Mouse (Mus musculus) stomach, embryonic 16.5 days (tissue): ENCODE data around the gene Atp2b1. TPM values are rescaled to one million over a fixed set of nuclear protein-coding genes. Genes with fewer than 3 reads are reported as not detected.

Source experiments
- ATAC-seq: fragments of 200-750 bp; cut with Nextera tagmentation; 2 replicates; pipeline ENCODE4 v1.8.0; 2017; ENCODE audit warnings: moderate number of reproducible peaks, moderate TSS enrichment; ENCODE audit not compliant: insufficient read depth, low FRiP score
- H3K27ac ChIP-seq: fragments of 300-500 bp; sonication (generic); 2 replicates; pipeline ENCODE4 v1.5.1; 2014; ENCODE audit warnings: low read length
- H3K27me3 ChIP-seq: fragments of 300-500 bp; sonication (generic); 2 replicates; pipeline ENCODE4 v1.6.1; 2014; ENCODE audit warnings: low read length, control low read depth, mixed read lengths; ENCODE audit not compliant: control insufficient read depth, insufficient read depth
- H3K36me3 ChIP-seq: fragments of 300-500 bp; sonication (generic); 2 replicates; pipeline ENCODE4 v1.6.1; 2014; ENCODE audit warnings: low read length; ENCODE audit not compliant: control insufficient read depth, insufficient read depth
- H3K4me1 ChIP-seq: fragments of 300-500 bp; sonication (generic); 2 replicates; pipeline ENCODE4 v1.6.1; 2014; ENCODE audit warnings: low read length, control low read depth, mixed read lengths; ENCODE audit not compliant: control insufficient read depth, insufficient read depth
- H3K4me2 ChIP-seq: fragments of 300-500 bp; sonication (generic); 2 replicates; pipeline ENCODE4 v1.6.1; 2014; ENCODE audit warnings: low read depth, low read length, mixed read lengths
- H3K4me3 ChIP-seq: fragments of 300-500 bp; sonication (generic); replicated peaks from 2 replicates; pipeline ENCODE4 v1.5.1; 2014; ENCODE audit warnings: mild to moderate bottlenecking, low read length
- H3K9ac ChIP-seq: fragments of 300-500 bp; sonication (generic); 2 replicates; pipeline ENCODE4 v1.6.1; 2014; ENCODE audit warnings: low read length
- H3K9me3 ChIP-seq: fragments of 300-500 bp; sonication (generic); replicated peaks from 2 replicates; pipeline ENCODE4 v1.6.1; 2016; ENCODE audit warnings: low read length, control low read depth; ENCODE audit not compliant: control insufficient read depth
- WGBS: fragments of 180-500 bp; shearing (Covaris S2); extraction: QIAGEN DNeasy Blood & Tissue Kit; methylation state at CpG from one replicate; pipeline ENCODE4 v1.1.7; 2014; 5-methylcytosine and 5-hydroxymethylcytosine counted together
- polyA plus RNA-seq: library from polyadenylated mRNA; unstranded; fragments of >200 nt; fragmentation: Nextera tagmentation; extraction: Ambion mirVana; gene quantifications from 2 replicates; pipeline ENCODE4 v1.2.1, GENCODE M21; 2015

Atp2b1 gene
- polyA plus RNA-seq, 1 experiment from 2014 or later = 119 TPM

GRCm38 (mm10) chr10:98951286-98952270 is 37.4 kb downstream of the Atp2b1 start:
- H3K4me1 ChIP-seq = peaks cover 12% of the 10 kb centered on the region; the same call in 1 of the 2 replicates
- no peaks in the 10 kb centered on the region for H3K36me3 ChIP-seq
- no peak overlapping the region for H3K27ac ChIP-seq
- H3K27me3 ChIP-seq = no peaks in the 10 kb centered on the region
- ATAC-seq = no peak
- H3K9ac ChIP-seq = no peak overlapping the region
- WGBS = 76% methylated on average over 17 of the region's 17 CpGs
- H3K9me3 ChIP-seq = no peaks in the 10 kb centered on the region
- no peak overlapping the region for H3K4me2 ChIP-seq
- H3K4me3 ChIP-seq = no peak overlapping the region

- no peak overlapping the region for H3K9ac ChIP-seq
- no peaks in the 10 kb centered on the region for H3K4me1 ChIP-seq
- H3K27ac ChIP-seq = no peak overlapping the region; the same call in 1 of the 2 replicates
- H3K36me3 ChIP-seq = no peaks in the 10 kb centered on the region
- H3K27me3 ChIP-seq = no peaks in the 10 kb centered on the region
- H3K4me2 ChIP-seq = no peak overlapping the region
- WGBS = 81% methylated on average over 12 of the region's 12 CpGs
- no peak overlapping the region for H3K4me3 ChIP-seq
- no peaks in the 10 kb centered on the region for H3K9me3 ChIP-seq
- no peak for ATAC-seq
Observed at GRCm38 (mm10) chr10:98954230-98954993, 40.2 kb downstream of the Atp2b1 start.

DNA sequence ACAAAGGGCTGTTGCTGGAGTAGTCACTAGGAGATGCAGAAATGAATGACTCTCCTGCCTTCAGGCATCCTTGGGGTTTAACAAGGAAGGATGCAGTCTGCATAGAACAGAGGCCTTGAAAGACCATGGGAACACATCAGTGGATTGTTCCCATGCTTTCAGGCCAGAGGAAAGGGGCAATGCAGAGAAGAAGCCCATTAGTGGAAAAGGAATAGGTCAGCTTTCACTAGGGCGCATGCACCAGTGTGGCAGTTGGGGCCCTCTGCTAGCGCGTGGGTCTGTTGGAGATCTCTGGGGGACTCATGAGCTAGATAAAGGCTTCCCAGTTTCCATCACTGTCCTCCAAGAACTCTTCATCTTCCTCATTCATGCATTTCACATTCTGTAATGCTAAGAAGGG is 41.9 kb downstream of the Atp2b1 start:
- no peak for ATAC-seq
- no peak overlapping the region for H3K9ac ChIP-seq
- peaks cover 2% of the 10 kb centered on the region; the same call in 1 of the 2 replicates for H3K4me1 ChIP-seq
- no peak overlapping the region for H3K4me3 ChIP-seq
- H3K36me3 ChIP-seq = no peaks in the 10 kb centered on the region
- H3K4me2 ChIP-seq = no peak overlapping the region
- H3K27ac ChIP-seq = no peak overlapping the region
- H3K9me3 ChIP-seq = no peaks in the 10 kb centered on the region
- WGBS = 89% methylated on average over 3 of the region's 3 CpGs
- no peaks in the 10 kb centered on the region for H3K27me3 ChIP-seq

DNA sequence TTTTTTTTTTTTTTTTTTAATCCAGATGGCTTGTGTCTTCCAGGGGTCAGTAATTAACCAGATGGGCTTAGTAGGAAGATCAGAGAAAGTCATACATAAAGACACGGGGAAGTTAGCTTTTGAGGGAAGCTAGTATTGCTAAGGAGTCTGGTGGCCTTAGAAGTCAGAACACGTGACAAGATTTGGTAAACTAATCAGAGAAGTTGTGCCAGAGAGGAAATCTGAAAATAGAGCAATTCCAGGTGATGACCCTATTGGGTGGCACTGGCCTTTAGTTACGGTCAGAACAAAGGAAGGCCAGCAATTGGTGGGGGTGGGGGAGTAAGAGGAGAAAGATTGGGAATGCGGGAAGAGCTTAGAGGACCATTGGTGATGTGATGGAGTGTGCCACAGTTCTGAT is 44.5 kb downstream of the Atp2b1 start:
- H3K9me3 ChIP-seq = no peaks in the 10 kb centered on the region
- H3K4me3 ChIP-seq = no peak overlapping the region
- no peaks in the 10 kb centered on the region for H3K27me3 ChIP-seq
- H3K36me3 ChIP-seq = no peaks in the 10 kb centered on the region
- WGBS = 61% methylated on average over 4 of the region's 4 CpGs
- H3K9ac ChIP-seq = no peak overlapping the region
- H3K4me1 ChIP-seq = peaks cover 3% of the 10 kb centered on the region; the same call in 1 of the 2 replicates
- ATAC-seq = no peak
- H3K27ac ChIP-seq = no peak overlapping the region
- no peak overlapping the region for H3K4me2 ChIP-seq

DNA sequence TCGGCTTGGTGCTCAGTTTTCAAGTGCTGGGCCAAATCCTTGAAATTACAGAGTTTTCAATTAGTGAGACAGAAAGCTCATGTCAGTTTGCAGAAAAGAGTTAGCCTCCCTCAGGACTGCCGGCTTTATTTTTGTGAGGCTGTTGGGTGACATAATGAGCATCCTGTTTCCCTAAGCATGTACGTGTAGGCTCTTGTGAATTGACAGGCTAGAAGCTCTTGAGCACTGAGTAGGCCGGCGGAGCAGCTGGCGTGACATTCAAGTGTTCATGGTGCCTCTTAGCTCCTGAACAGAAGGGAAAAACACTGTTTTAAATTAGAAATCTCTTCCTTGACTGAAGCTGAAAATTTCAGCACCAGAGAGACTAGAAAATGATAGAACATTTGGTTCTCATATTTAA is 45.2 kb downstream of the Atp2b1 start:
- H3K4me1 ChIP-seq = peaks cover 3% of the 10 kb centered on the region; the same call in 1 of the 2 replicates
- H3K27me3 ChIP-seq = no peaks in the 10 kb centered on the region
- H3K36me3 ChIP-seq = no peaks in the 10 kb centered on the region
- 65% methylated on average over 6 of the region's 6 CpGs for WGBS
- no peaks in the 10 kb centered on the region for H3K9me3 ChIP-seq
- no peak overlapping the region for H3K4me3 ChIP-seq
- no peak overlapping the region for H3K9ac ChIP-seq
- H3K4me2 ChIP-seq = no peak overlapping the region
- no peak overlapping the region for H3K27ac ChIP-seq
- no peak for ATAC-seq

GRCm38 (mm10) chr10:98960911-98961310 is 46.7 kb downstream of the Atp2b1 start:
- H3K4me1 ChIP-seq = peaks cover 3% of the 10 kb centered on the region; the same call in 1 of the 2 replicates
- H3K9ac ChIP-seq = no peak overlapping the region
- ATAC-seq = no peak
- H3K4me2 ChIP-seq = no peak overlapping the region
- H3K4me3 ChIP-seq = no peak overlapping the region
- no peak overlapping the region for H3K27ac ChIP-seq
- H3K27me3 ChIP-seq = no peaks in the 10 kb centered on the region
- 46% methylated on average over 5 of the region's 5 CpGs for WGBS
- H3K36me3 ChIP-seq = no peaks in the 10 kb centered on the region
- H3K9me3 ChIP-seq = no peaks in the 10 kb centered on the region

DNA sequence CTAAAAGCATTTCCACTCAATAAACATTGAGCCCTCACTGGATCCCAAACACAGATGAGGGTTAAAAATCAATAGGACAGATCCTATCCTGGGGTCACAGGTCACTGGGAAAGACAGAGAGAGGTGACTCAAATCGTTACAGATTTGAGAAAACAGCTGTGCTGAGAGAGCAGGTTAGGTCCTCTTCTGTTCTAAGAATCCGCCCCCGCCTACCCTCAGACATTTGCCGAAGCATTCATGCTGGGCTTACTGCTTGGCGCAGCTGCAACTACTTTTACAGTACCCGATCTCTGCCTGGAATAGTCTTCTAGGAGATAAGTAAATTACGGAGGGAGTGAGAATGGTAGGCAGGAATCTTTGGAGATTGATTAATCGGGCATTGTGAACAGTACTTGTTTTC is 47.9 kb downstream of the Atp2b1 start:
- Histone ChIP-seq H3K36me3 (no peaks in the 10 kb centered on the region), H3K9ac (no peak overlapping the region), H3K4me1 (peaks cover 10% of the 10 kb centered on the region; the same call in 1 of the 2 replicates), H3K4me3 (no peak overlapping the region), H3K4me2 (no peak overlapping the region), H3K9me3 (no peaks in the 10 kb centered on the region), H3K27me3 (no peaks in the 10 kb centered on the region), H3K27ac (no peak overlapping the region)
- 60% methylated on average over 8 of the region's 8 CpGs for WGBS
- ATAC-seq = no peak

GRCm38 (mm10) chr10:98966407-98967215 is 52.4 kb downstream of the Atp2b1 start:
- Histone ChIP-seq H3K27me3 (no peaks in the 10 kb centered on the region), H3K9ac (no peak overlapping the region), H3K9me3 (no peaks in the 10 kb centered on the region), H3K4me1 (0 out of 2 replicates have a peak, but pooled peaks cover 8% of the 10 kb centered on the region), H3K36me3 (no peaks in the 10 kb centered on the region), H3K4me2 (no peak overlapping the region), H3K27ac (no peak overlapping the region; the same call in 1 of the 2 replicates), H3K4me3 (no peak overlapping the region)
- ATAC-seq = peak; percentile 58; the same call in 1 of the 2 replicates
- WGBS = 36% methylated on average over 13 of the region's 13 CpGs
